Mouse (Mus musculus): ENCODE data around the gene Qrich2.

DNA sequence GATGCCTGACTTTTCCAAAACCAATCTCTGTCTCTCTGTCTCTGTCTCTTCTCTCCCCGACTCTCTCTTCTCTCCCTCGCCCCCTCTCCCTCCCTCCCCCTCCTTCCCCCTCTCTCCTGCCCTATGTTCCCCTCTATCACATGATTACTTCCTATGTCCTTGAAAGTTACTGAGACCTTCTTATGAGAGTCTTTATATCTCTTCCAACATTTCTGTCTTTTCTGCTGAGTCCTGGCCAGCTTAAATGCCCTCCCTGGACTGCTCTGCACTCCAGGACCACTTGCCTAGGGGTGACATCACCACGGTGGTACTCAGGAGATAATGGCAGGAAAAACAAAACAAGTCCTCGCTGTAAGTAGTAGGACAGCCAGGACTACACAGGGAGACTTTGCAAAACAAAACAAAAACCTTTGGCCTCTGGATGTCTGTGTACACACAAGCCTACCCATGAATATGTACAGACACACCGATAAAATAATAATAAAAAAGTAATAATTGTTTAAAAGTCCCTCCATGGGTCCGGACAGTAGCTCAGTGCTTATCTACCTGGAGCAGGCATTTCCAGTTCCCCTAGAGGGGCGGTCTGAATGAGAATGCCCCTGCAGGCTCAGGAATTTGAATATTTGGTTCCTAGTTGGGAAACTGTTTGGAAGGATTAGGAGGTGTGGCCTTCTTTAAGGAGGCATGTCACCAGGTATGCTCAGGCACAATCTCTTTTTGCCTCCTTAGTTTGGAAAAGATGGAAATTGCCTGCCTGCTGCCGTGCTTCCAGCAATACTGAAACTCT, 41.2 kb downstream of the Qrich2 start:
- TF ChIP-seq CTCF (IDR thresholded peaks at IDR 0.05; ENCODE audit: borderline replicate concordance, insufficient read depth, low read length): no peak
- no peak for TF ChIP-seq POLR2A (IDR thresholded peaks at IDR 0.05; ENCODE audit: low read depth, low read length)
